Mouse (Mus musculus) cerebellum, adult 2 months (tissue): Measurements from ENCODE around the gene Trim27.

Experiments used
- CTCF ChIP-seq: fragments of 200-500 bp; IDR thresholded peaks from 2 replicates; pipeline ENCODE4 v1.5.1; 2011; ENCODE audit warnings: low read depth, mild to moderate bottlenecking, control low read depth, low read length, moderate library complexity, borderline replicate concordance; ENCODE audit not compliant: insufficient read depth
- POLR2A ChIP-seq: fragments of 200-500 bp; IDR thresholded peaks from 2 replicates; pipeline ENCODE4 v1.6.1; 2011; ENCODE audit warnings: low read length, control low read depth, borderline replicate concordance; ENCODE audit not compliant: insufficient read depth

- TF ChIP-seq CTCF (no peak), POLR2A (no peak)
Measured at GRCm38 (mm10) chr13:21159475-21159819, 19.8 kb upstream of the Trim27 start.
